Mouse (Mus musculus): Measurements from ENCODE around the gene Vps33b.
"Not testable (repeated sequence)": the region's sequence is repeated elsewhere in the genome, so short reads cannot be mapped to it uniquely, and the experiment has no call there.

Gene Vps33b

GRCm38 (mm10) chr7:80317439-80318115 is 48.1 kb downstream of the Vps33b start:
- DNase-seq (ENCODE audit: low read depth, low spot score) = no peak

GRCm38 (mm10) chr7:80318670-80319069 is 49.2 kb downstream of the Vps33b start:
- DNase-seq (ENCODE audit: low read depth, low spot score) = no peak

DNA sequence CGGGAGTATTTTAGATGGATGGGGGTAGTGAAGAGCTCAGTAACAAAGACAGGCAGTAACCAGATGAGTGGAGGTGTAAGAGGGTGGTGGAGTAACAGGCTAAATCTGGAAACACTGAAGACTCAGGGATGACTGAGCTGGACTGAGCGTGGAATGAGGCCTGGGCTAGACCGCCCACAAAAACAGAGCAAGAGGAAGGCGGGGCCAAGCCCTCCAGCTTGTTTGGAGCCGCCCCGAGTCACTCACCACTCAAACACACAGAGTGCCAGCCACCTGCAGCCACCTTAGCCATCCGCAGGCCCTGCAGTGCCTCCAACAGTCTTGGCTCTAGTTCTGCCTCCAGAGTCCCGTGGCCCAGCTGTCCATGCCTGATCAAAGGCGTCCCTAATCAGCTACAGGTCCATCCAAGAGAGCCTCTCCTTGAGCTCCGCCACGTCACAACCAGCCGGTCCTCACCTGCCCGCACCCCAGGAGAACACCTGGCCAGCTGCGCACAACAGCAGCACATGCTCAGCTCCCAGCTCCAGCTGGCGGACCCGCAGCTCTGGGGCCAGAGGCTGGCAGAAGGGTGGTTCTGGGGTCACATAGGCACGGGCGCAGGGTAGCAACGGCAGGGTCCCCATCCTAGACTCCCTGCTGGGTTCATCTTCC is 50.5 kb downstream of the Vps33b start:
- DNase-seq (ENCODE audit: low read depth, low spot score) = peak; percentile 75

DNA sequence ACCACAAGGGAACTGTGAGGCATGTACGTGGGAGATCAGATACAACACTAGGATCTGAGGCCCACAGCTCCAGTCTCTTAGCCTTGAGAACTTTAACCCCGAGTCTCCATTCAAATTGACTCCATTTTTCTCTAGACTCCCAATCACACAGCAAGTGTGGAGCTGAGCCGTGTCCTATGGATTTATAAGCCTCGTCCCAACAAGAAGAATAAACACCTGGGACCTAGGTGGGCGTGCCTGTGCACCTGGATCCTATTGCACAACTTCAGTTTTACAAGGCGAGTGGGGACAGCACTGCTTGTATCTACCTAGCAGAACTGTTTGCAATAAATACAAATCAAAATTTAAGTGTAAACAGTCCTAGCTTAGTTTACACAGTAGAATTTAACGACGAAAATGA is 53.9 kb downstream of the Vps33b start:
- DNase-seq (ENCODE audit: low read depth, low spot score) = no peak

DNA sequence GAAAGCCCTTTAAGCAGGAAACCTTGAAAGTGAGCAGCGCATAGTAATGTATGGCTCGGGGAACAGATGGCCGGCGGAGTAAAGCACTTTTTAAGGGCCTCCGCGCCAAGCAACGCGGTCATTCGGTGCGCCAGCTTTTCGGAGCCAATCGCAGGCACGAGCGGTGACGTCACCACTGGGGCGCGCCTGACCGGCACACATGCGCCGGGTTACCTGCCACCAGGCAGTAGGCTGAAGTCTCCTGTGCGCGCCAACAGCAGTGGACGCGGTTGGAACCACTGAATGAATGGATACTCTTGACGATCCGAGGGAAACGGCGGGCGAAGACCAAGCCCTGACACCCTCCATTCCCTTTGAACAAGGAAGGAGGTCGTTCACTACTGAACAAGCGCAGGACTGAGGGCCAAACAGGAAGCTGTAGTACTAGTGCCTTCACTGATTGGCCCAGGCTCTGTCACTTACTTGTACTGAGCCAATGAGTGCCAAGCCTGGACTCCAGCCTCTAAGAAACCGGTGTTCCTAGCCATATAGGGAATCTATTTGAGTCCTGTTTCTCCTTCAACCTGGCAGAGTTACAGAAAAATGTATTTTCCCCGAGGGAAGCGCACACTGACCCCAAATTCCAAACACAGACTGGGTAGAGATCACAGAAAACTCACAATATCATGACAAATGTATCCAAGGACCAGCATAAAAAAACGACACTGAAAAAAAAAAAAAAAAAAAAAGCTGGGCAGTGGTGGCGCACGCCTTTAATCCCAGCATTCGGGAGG is 54.8 kb downstream of the Vps33b start, which contains the start of gene Rccd1:
Gene Rccd1, minus strand, starts transcription at position 412 of the 773 bp plus-strand sequence.
- peak; percentile 96 for DNase-seq (ENCODE audit: low read depth, low spot score)

- DNase-seq (ENCODE audit: low read depth, low spot score) = not testable (repeated sequence)
Measured at GRCm38 (mm10) chr7:80324816-80325119, 55.3 kb downstream of the Vps33b start.

DNA sequence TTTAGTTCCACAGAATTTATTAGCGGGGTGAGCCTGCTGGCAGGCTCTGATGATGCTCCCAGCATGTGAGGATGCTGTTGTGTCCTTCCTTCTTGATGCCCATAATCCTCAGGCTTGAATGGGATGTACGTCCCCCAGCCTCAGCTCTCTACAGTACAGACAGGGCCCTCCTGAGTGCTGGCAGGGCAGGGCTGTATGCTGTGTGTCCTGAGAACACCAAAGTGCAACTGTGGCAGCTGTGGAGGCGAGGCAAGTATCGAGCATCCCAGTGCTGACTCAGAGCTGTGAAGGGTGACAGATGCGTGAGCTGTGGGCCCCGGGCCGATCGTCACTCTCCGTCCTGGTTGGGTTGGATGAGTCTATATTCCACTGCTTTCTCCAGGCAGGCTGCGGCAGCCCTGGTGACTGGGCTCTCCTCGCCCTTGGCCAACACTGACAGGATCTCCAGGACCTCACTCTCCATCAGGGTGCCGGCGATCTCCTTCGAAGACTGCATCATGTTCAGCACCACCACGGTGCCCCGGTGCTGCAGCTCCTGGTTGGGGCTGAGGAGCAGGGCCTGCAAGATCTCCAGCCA is 55.9 kb downstream of the Vps33b start:
- no peak for DNase-seq (ENCODE audit: low read depth, low spot score)

DNA sequence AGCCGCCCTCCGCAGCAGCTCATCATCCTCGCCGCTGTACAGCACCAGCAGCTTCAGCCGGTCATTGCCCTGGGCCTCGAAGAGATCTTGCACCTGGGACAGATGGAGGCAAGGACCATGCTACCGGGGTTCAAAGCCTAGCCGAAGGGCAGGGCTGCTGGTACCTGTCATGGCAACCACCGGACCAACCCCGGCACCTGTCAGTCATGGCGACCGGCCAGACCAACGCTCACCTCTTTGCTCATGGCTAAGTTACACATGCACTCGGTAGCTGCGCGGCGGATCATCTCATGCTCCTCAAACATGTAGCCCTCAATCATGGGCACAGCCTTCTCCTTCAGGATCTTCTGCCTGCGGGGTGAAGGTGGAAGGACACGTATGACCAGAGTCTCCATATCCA is 56.6 kb downstream of the Vps33b start:
- DNase-seq (ENCODE audit: low read depth, low spot score) = no peak

DNA sequence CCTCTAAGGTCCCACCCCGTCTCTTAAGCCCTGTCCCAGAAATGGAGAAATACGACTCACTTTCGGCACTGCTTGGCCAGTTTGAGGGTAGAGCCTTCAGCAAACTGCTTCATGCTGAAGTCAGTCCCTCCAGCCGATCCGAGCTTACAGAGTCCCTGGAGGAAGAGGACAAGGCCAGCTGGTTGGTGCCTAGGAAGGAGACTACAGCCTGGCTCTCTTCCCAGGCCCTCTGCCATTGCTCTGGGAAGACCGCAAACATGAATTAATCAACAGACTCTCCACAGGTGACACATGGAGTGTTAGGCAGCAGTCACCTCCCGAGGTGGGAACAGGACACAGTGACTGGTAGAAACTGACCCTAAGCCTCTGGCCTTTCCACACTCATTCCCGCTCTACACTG is 60.8 kb downstream of the Vps33b start:
- DNase-seq (ENCODE audit: low read depth, low spot score) = no peak

- no peak for DNase-seq (ENCODE audit: low read depth, low spot score)
Measured at GRCm38 (mm10) chr7:80331433-80331832, 62.0 kb downstream of the Vps33b start.

GRCm38 (mm10) chr7:80334848-80335247 is 65.4 kb downstream of the Vps33b start:
- DNase-seq (ENCODE audit: low read depth, low spot score) = no peak

DNA sequence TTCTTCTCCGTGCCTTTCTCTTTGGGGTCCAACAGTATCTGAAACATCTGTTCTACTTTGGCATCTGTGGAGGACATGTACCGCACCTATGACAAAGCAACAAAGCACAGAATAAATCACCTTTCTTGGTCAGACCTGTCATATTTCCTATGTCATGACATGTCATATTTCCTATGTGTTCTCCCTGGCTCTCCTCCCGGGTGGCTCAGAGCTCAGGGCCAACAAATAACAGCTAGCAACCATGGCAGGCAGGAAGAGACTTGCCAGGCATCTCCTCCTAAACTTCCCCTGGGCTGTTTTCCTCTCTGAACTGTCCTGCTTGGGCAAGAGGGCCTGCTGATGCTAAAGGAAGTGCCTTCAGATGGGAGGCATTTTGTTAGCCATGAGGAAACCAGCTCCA is 67.5 kb downstream of the Vps33b start:
- DNase-seq (ENCODE audit: low read depth, low spot score) = no peak

GRCm38 (mm10) chr7:80339371-80339770 is 69.9 kb downstream of the Vps33b start:
- no peak for DNase-seq (ENCODE audit: low read depth, low spot score)

- DNase-seq (ENCODE audit: low read depth, low spot score) = peak; percentile 98
Measured at GRCm38 (mm10) chr7:80339793-80340628, 70.6 kb downstream of the Vps33b start.

DNA sequence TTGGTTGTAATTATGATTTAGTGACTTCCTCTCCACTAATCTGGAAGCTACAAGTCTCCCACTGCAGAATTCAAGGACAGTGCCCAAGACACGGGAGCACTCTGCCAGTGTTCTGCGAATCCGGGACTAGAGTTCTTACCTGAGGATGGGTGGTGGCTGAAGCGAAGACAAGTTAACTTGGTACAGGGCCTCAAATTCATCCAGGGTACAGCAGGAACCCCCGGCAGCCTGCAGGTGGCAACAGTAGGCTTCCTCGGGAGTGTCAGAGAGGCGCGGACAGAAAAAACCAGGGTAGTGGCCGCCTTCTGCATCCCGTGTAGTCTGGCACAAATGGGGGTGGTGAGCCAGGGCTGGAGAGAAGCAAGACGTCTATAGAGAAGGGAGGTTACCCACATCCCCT is 71.3 kb downstream of the Vps33b start, which contains the start of gene Unc45a:
Gene Unc45a, minus strand, starts transcription at position 213 of the 400 bp plus-strand sequence.
- peak; percentile 83 for DNase-seq (ENCODE audit: low read depth, low spot score)

Measured in ES-CJ7 (cell line).